Mouse (Mus musculus): ENCODE measurements around the gene Hcst. TPM values are rescaled to one million over a fixed set of nuclear protein-coding genes. Genes with fewer than 3 reads are reported as not detected.

Gene Hcst
- polyA plus RNA-seq, 1 experiment from 2014 or later: not detected

DNA sequence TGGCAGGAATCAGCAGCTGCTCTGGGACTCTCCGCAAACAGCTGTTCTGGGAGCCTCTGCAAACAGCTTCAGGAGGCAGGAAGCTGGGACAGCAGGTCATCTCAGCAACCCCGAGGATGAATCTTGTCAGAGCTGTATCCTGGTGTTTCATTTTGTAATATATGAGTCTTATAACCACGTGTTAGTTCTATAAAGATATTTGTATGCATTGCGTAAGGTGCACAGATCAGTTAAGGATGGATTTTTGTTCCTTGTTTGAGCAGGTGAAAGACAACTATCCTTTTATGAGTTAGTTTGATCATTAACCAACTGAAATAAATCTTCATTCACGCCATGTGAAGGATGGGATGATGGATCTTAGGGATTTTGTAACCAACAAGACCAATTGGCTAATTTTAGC, 39.6 kb downstream of the Hcst start:
- ATAC-seq: no peak
- H3K36me3 ChIP-seq (ENCODE audit: control insufficient read depth, insufficient read depth, low read length): no peaks in the 10 kb centered on the region
- H3K9me3 ChIP-seq (replicated peaks; ENCODE audit: control insufficient read depth, low read length, poor library complexity, severe bottlenecking): no peaks in the 10 kb centered on the region
- no peak overlapping the region for H3K27ac ChIP-seq (ENCODE audit: low read length)
- no peak overlapping the region for H3K4me3 ChIP-seq (ENCODE audit: low read depth, low read length)
- no peaks in the 10 kb centered on the region for H3K27me3 ChIP-seq (ENCODE audit: control insufficient read depth, insufficient read depth, low read depth, low read length)
- no peak overlapping the region for H3K9ac ChIP-seq (ENCODE audit: low read depth, low read length)
- H3K4me1 ChIP-seq (ENCODE audit: control insufficient read depth, insufficient read depth, low read length): no peaks in the 10 kb centered on the region
- WGBS: 64% methylated on average over 5 of the region's 5 CpGs
- H3K4me2 ChIP-seq (ENCODE audit: low read length): no peak overlapping the region

DNA sequence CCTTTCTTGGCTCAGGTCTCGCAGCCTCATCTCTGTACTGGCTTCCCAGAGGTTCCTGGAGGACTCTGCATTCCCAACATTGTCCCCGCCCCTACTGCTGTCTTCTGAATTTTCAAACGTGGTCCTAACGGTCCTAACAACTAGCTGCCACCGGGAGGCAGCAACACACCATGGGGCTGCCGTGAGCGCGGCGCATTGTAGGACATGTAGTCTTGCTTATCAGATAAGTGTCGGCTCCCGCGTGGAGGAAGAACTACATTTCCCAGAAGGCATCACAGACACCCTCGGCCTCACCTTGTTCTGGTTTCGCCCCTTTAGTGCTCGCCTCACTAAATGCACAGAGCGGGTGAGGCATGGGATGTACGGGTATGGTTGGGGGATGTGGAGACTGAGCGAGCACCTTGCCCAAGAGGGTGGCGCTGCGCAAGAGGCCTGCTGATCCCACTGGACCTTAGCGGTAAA, 46.1 kb downstream of the Hcst start:
- Histone ChIP-seq H3K27ac (ENCODE audit: low read length) (peak overlapping the region; percentile 91), H3K9ac (ENCODE audit: low read depth, low read length) (peak overlapping the region; percentile 84), H3K27me3 (ENCODE audit: control insufficient read depth, insufficient read depth, low read depth, low read length) (no peaks in the 10 kb centered on the region), H3K4me1 (ENCODE audit: control insufficient read depth, insufficient read depth, low read length) (no peaks in the 10 kb centered on the region; the same call in 1 of the 2 replicates), H3K9me3 (replicated peaks; ENCODE audit: control insufficient read depth, low read length, poor library complexity, severe bottlenecking) (no peaks in the 10 kb centered on the region), H3K4me3 (ENCODE audit: low read depth, low read length) (peak overlapping the region; percentile 51), H3K4me2 (ENCODE audit: low read length) (peak overlapping the region; percentile 67), H3K36me3 (ENCODE audit: control insufficient read depth, insufficient read depth, low read length) (no peaks in the 10 kb centered on the region)
- ATAC-seq: peak; percentile 99
- WGBS: under 1% methylated on average over 21 of the region's 21 CpGs

Other genes starting within 250 kb of the Hcst start
- 5.9 and 8.5 TPM in 2 replicates for gene Cox7a1, start 235.7 kb downstream of the Hcst start, polyA plus RNA-seq (2015; fragmentation: Nextera tagmentation; extraction: Ambion mirVana)
- gene Capns1, start 221.0 kb downstream of the Hcst start, polyA plus RNA-seq (2015; fragmentation: Nextera tagmentation; extraction: Ambion mirVana): 64.8 and 65.3 TPM in 2 replicates
- 158 and 166 TPM in 2 replicates for gene Polr2i, start 187.9 kb downstream of the Hcst start, polyA plus RNA-seq (2015; fragmentation: Nextera tagmentation; extraction: Ambion mirVana)
- 436 and 442 TPM in 2 replicates for gene Tbcb, start 187.6 kb downstream of the Hcst start, polyA plus RNA-seq (2015; fragmentation: Nextera tagmentation; extraction: Ambion mirVana)
- not detected in 2 replicates for gene Ovol3, start 184.1 kb downstream of the Hcst start, polyA plus RNA-seq (2015; fragmentation: Nextera tagmentation; extraction: Ambion mirVana)
- gene Thap8, start 139.8 kb downstream of the Hcst start, polyA plus RNA-seq (2015; fragmentation: Nextera tagmentation; extraction: Ambion mirVana): 0.51 and 1.3 TPM in 2 replicates
- 3.8 and 4.0 TPM in 2 replicates for gene Wdr62, start 139.4 kb downstream of the Hcst start, polyA plus RNA-seq (2015; fragmentation: Nextera tagmentation; extraction: Ambion mirVana)
- 100 and 124 TPM in 2 replicates for gene Clip3, start 128.1 kb downstream of the Hcst start, polyA plus RNA-seq (2015; fragmentation: Nextera tagmentation; extraction: Ambion mirVana)
- gene Alkbh6, start 111.1 kb downstream of the Hcst start, polyA plus RNA-seq (2015; fragmentation: Nextera tagmentation; extraction: Ambion mirVana): 120 and 127 TPM in 2 replicates
- gene Syne4, start 105.0 kb downstream of the Hcst start, polyA plus RNA-seq (2015; fragmentation: Nextera tagmentation; extraction: Ambion mirVana): 13.4 and 16.0 TPM in 2 replicates
- not detected in 2 replicates for gene E130208F15Rik, start 98.1 kb downstream of the Hcst start, polyA plus RNA-seq (2015; fragmentation: Nextera tagmentation; extraction: Ambion mirVana)
- gene Sdhaf1, start 96.0 kb downstream of the Hcst start, polyA plus RNA-seq (2015; fragmentation: Nextera tagmentation; extraction: Ambion mirVana): 15.2 and 16.9 TPM in 2 replicates
- 15.2 and 15.7 TPM in 2 replicates for gene Lrfn3, start 57.1 kb downstream of the Hcst start, polyA plus RNA-seq (2015; fragmentation: Nextera tagmentation; extraction: Ambion mirVana)
- 15.3 and 23.5 TPM in 2 replicates for gene Tyrobp, start 6.1 kb downstream of the Hcst start, polyA plus RNA-seq (2015; fragmentation: Nextera tagmentation; extraction: Ambion mirVana)
- gene Nfkbid, start 1.9 kb upstream of the Hcst start, polyA plus RNA-seq (2015; fragmentation: Nextera tagmentation; extraction: Ambion mirVana): 2.7 and 2.9 TPM in 2 replicates
- 761 and 788 TPM in 2 replicates for gene Aplp1, start 25.7 kb upstream of the Hcst start, polyA plus RNA-seq (2015; fragmentation: Nextera tagmentation; extraction: Ambion mirVana)
- gene Kirrel2, start 37.8 kb upstream of the Hcst start, polyA plus RNA-seq (2015; fragmentation: Nextera tagmentation; extraction: Ambion mirVana): 0.67 and 0.73 TPM in 2 replicates
- 0.46 and 0.50 TPM in 2 replicates for gene Nphs1, start 38.5 kb upstream of the Hcst start, polyA plus RNA-seq (2015; fragmentation: Nextera tagmentation; extraction: Ambion mirVana)
- gene Prodh2, start 73.8 kb upstream of the Hcst start, polyA plus RNA-seq (2015; fragmentation: Nextera tagmentation; extraction: Ambion mirVana): not detected in 2 replicates
- 140 and 149 TPM in 2 replicates for gene Arhgap33, start 115.2 kb upstream of the Hcst start, polyA plus RNA-seq (2015; fragmentation: Nextera tagmentation; extraction: Ambion mirVana)
- gene Hspb6, start 132.3 kb upstream of the Hcst start, polyA plus RNA-seq (2015; fragmentation: Nextera tagmentation; extraction: Ambion mirVana): 7.5 and 11.2 TPM in 2 replicates
- gene Proser3, start 132.4 kb upstream of the Hcst start, polyA plus RNA-seq (2015; fragmentation: Nextera tagmentation; extraction: Ambion mirVana): 8.2 and 8.5 TPM in 2 replicates
- 52.1 and 63.8 TPM in 2 replicates for gene Lin37, start 140.0 kb upstream of the Hcst start, polyA plus RNA-seq (2015; fragmentation: Nextera tagmentation; extraction: Ambion mirVana)
- gene U2af1l4, start 143.4 kb upstream of the Hcst start, polyA plus RNA-seq (2015; fragmentation: Nextera tagmentation; extraction: Ambion mirVana): 82.0 and 88.4 TPM in 2 replicates
- gene Gm49396, start 143.5 kb upstream of the Hcst start, polyA plus RNA-seq (2015; fragmentation: Nextera tagmentation; extraction: Ambion mirVana): 18.6 and 19.2 TPM in 2 replicates
- gene Psenen, start 143.8 kb upstream of the Hcst start, polyA plus RNA-seq (2015; fragmentation: Nextera tagmentation; extraction: Ambion mirVana): 116 and 124 TPM in 2 replicates
- gene Igflr1, start 145.6 kb upstream of the Hcst start, polyA plus RNA-seq (2015; fragmentation: Nextera tagmentation; extraction: Ambion mirVana): 4.5 and 4.8 TPM in 2 replicates
- 9.1 and 11.0 TPM in 2 replicates for gene Kmt2b, start 168.9 kb upstream of the Hcst start, polyA plus RNA-seq (2015; fragmentation: Nextera tagmentation; extraction: Ambion mirVana)
- 0.20 and 0.22 TPM in 2 replicates for gene Zbtb32, start 179.1 kb upstream of the Hcst start, polyA plus RNA-seq (2015; fragmentation: Nextera tagmentation; extraction: Ambion mirVana)
- 0.29 and 0.46 TPM in 2 replicates for gene Upk1a, start 193.0 kb upstream of the Hcst start, polyA plus RNA-seq (2015; fragmentation: Nextera tagmentation; extraction: Ambion mirVana)
- gene Cox6b1, start 206.3 kb upstream of the Hcst start, polyA plus RNA-seq (2015; fragmentation: Nextera tagmentation; extraction: Ambion mirVana): 1,035 and 1,037 TPM in 2 replicates
- gene Etv2, start 216.0 kb upstream of the Hcst start, polyA plus RNA-seq (2015; fragmentation: Nextera tagmentation; extraction: Ambion mirVana): not detected in 2 replicates
- 127 and 132 TPM in 2 replicates for gene Rbm42, start 230.5 kb upstream of the Hcst start, polyA plus RNA-seq (2015; fragmentation: Nextera tagmentation; extraction: Ambion mirVana)
- gene Haus5, start 245.1 kb upstream of the Hcst start, polyA plus RNA-seq (2015; fragmentation: Nextera tagmentation; extraction: Ambion mirVana): 24.4 and 26.9 TPM in 2 replicates